Mouse (Mus musculus) cerebellum, adult 2 months (tissue): ENCODE data around the gene Hmgcl.

Source experiments
- CTCF ChIP-seq: fragments of 200-500 bp; IDR thresholded peaks from 2 replicates; pipeline ENCODE4 v1.5.1; 2011; ENCODE audit warnings: low read depth, mild to moderate bottlenecking, control low read depth, low read length, moderate library complexity, borderline replicate concordance; ENCODE audit not compliant: insufficient read depth
- POLR2A ChIP-seq: fragments of 200-500 bp; IDR thresholded peaks from 2 replicates; pipeline ENCODE4 v1.6.1; 2011; ENCODE audit warnings: low read length, control low read depth, borderline replicate concordance; ENCODE audit not compliant: insufficient read depth

DNA sequence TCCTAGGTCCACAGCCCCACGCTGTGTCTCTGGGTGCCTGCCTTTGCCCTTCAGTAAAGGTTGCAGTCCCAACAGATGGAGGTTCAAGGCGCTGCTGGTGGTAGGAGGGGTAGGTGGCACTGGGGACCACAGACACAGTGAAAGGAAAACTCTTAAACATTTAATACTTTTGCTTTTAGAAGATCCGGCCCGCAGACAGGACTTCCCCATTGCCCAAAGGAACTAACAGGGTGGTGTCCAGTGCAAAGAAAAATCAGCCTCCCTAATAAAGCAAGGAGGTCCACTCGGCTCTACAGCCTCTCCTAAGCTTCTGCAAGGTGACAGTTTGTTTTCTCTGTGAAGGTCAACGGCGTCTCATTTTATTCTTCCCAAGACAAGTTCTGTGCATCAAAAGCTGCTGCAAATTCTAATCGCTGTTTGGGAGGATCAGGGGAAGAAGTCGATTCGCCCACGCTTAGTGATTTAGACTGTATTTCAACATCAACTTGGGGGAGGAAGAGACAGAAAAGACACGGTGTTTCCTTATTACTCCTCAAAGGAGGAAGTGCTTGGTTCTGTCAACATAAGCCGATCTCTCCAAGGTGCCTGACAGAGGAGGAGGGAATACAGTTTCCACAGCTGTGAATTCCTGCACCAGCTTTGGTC lies 27.5 kb upstream of the Hmgcl start:
- TF ChIP-seq CTCF (no peak), POLR2A (no peak)
